Mouse (Mus musculus): ENCODE results near the gene Syt17.
"Not testable (repeated sequence)": the region's sequence is repeated elsewhere in the genome, so short reads cannot be mapped to it uniquely, and the experiment has no call there.

DNA sequence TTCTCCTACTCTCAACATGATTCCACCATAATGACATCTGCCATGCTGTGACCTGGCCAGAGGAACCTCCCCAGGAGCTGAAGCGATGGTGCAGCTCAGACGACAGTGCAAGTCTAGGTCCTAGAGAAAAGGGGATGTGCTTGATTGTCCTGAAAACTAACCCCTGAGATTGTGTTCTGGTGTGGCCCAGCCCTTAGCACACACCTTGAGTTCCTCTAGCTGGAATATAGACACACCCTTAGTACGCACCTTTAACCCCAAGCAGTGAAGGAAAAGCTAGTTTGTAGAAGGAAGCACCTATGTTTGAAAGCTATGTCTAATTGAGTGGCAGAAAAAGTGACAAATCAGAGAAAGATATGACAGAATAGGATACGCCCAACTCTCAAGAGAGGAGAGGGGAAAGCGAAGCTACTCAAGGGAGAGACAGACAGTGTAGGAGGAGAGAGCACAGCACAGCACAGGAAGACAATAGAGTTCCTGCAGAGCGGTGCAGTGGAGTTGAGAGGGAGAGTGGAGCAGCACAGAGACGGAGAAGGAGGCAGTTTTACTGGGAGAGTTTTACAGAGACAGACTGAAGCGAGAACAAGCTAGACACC lies 91.5 kb downstream of the Syt17 start:
- TF ChIP-seq POLR2A (IDR thresholded peaks at IDR 0.05; ENCODE audit: control insufficient read depth, low read depth, low read length); CTCF (IDR thresholded peaks at IDR 0.05; ENCODE audit: control insufficient read depth, insufficient read depth, insufficient replicate concordance, low read depth, low read length): not testable (repeated sequence)

Data from testis, adult 2 months (tissue).